Mouse (Mus musculus) megakaryocyte progenitor cell, adult 5-6 weeks (primary cell): Measurements from ENCODE around the gene Emilin2. TPM values are rescaled to one million over a fixed set of nuclear protein-coding genes. Genes with fewer than 3 reads are reported as not detected.

Source experiments
- ATAC-seq: replicated peaks from 2 replicates; pipeline ENCODE4 v1.8.0; 2016; ENCODE audit warnings: mild to moderate bottlenecking, moderate TSS enrichment, inconsistent platforms; ENCODE audit not compliant: poor library complexity
- total RNA-seq, 2 experiments: library from RNA; stranded (forward) in 1 of 2; stranded (reverse) in 1 of 2; fragments of 157-497, 149-512 nt in 1 of 2; fragments of 200-1000 nt in 1 of 2; gene quantifications; 2 replicates each; pipeline versions ENCODE4 v1.2.3 to v1.2.4; 2015 to 2017

Emilin2 gene
- total RNA-seq, 2 experiments from 2014 or later: 16.3 to 20.0 TPM

DNA sequence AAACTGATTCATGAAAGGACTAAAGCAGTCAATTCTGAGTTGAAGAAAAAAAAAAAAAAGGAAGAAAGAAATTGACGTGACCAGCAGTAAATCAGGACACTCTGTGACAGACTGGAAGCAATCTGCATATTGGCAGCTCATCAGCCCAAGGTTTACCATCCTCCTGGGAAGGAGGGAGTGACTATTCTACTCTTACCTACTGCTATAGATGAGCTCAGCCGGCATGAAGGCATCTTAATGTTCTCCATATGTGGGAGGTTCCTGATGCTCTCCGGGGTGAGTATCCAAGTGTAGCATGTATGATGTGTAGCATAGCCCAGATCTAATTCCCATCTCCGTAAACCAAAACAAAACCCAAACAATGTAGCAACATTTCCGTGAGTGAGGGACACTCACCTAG is 10.4 kb downstream of the Emilin2 start:
- ATAC-seq: no peak

DNA sequence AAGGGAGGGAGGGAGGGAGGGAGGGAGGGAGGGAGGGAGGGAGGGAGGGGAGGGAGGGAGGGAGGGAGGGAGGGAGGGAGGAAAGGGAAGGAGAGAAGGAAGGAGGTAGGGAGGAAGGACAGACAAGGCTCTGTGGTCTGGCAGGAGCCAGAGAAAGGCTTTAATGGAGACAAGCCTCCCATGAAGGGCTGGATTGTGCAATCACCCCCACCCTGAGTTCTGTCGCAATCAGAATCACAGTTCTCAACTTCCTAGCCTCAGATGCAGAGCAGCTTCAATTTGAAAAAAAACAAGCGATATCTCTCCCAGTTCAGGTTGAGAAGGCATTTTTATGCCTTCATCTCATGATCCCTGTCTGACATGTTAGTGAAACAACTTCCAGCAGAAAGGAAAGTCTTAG is 11.4 kb downstream of the Emilin2 start:
- peak; percentile 85 for ATAC-seq

DNA sequence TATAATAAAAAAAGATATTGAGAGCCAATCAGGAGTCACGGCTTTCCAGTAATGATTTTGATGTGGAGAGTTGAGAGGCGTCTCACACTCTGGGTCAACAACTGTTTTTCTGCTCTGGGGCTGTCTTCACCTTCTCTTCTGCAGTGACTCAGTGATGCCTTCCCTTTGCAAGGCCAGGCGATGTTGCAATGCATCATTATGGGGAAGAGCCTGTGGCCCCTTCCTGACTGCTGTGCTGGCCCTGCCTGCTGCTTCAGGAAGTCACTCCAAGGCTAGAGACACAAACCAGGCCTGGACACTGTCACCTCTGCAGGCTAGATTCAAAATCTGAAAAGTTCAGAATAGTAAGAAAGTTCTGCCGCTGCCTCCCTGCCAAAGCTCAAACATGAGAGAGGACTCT is 11.9 kb downstream of the Emilin2 start:
- ATAC-seq: peak; percentile 93

DNA sequence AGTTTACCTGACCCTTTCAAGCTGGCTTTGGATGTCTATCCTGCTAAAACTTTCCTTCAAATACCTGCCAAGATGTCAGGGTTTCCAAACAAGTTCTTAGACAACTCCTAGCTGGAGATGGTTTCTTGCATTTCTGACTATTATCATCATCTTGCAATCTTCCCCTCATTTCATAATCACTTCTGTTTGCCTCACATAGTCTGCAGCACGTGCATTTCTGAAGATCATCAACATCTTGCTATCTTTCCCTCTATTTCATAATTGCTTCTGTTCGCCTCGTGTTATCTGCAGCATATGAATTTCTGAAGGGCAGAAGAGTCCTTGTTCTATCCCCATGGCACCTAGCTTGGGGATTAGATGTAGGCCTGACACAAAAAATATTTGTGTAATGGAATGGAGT is 17.2 kb downstream of the Emilin2 start:
- ATAC-seq: peak; percentile 42

DNA sequence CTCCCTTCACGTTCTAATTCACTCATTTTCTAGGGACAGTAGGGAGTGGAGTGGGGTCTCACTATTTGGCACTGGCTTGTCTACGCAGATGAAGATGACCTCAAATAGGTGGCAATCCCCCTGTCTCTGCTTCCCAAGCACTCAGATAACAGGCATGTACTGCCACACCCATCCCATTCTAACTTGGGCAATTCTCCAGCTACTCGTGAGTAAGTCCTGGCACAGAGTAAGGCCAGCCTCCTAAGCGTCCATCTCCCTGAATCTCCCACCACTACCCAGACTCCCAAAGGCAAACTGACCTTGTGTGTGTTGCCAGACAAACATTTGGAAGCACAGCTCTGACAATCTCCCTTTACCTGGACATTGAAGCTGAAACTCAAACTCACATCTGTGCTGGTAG is 18.9 kb downstream of the Emilin2 start:
- no peak for ATAC-seq

DNA sequence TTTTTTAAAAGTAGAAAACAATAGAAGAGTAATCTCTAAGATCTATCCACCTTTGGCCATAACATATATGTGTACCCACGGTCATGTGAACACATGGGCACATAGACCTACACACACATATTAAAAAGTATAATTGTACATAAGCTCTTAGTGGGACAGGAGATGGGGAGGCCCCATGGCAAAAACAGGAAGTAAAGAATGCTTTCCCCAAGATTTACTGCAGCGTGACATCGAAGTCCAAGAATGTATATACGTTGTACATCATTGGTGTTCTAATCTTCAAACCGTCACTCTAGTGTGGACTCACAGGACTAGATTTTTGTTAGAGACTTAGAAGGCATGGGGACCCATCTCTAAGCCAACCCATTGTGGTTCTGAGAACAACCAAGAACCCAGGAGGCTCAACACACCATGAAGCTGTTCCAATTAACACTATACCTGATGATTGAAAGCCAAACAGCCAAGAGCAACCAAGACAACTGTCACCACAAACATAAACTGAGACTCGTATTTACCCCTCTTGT is 19.8 kb downstream of the Emilin2 start:
- no peak for ATAC-seq

DNA sequence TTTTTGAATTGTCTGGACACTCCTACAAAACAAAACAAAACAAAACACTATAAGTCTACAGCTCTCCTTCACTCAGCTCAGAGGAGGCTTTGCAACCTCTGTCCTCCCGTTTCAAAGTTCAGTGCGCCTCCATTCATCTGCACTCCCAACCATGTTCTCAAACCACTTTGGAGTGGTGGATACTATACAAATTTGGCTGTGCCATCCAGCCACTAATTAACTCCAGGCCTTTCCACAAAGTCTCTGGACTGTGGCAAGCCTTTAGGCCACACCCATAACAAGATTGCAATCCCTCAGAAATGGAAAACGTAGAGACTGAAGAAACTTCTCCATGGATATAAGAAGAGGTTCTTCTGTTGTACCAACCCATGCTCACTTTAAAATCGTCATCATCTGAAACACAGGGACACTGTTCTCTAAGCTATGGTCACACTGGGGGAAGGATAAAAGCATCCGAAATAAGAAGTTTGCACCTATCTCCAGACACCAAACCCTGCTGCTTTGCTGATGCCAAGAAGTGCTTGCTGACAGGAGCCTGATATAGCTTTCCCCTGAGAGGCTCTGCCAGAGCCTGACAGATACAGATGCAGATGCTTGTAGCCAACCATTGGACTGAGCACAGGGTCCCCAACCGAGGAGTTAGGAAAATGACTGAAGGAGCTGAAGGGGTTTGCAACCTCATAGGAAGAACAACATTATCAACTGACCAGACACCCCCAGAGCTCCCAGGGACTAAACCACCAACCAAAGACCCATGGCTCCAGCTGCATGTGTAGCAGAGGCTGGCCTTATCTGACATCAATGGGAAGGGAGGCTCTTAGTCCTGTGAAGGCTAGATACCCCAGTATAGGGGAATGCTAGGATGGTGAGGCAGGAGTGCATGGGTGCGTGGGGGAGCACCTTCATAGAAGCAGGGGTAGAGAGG is 21.0 kb downstream of the Emilin2 start:
- peak; percentile 34 for ATAC-seq

DNA sequence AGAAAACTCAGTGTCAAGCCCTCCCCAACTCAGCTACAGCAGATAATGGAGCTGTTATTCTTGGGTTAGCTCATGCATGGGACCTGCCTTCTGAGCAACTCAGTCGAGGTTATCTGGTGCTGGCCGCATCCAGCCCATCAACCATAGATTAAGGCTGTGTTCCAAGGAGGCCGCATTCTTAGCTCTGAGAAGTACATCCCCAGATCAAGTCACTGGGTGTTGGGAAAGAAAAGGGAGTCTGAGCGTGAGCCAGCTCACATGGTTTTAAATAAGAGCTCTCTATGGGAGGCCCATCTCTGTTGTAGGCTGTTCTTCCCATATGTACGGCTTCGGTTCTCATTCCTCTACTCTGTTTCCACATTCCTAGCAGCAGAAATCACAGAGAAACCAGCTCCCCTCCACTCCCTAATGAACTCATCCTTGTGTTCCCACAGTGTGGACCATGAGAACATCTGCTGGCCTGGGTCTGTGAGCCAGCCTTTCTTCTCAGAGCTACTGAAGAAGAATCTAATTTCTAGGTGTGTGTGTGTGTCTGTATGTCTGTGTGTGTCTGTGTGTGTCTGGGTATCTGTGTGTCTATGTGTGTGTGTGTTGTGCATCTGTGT is 22.1 kb downstream of the Emilin2 start:
- ATAC-seq: peak; percentile 14

DNA sequence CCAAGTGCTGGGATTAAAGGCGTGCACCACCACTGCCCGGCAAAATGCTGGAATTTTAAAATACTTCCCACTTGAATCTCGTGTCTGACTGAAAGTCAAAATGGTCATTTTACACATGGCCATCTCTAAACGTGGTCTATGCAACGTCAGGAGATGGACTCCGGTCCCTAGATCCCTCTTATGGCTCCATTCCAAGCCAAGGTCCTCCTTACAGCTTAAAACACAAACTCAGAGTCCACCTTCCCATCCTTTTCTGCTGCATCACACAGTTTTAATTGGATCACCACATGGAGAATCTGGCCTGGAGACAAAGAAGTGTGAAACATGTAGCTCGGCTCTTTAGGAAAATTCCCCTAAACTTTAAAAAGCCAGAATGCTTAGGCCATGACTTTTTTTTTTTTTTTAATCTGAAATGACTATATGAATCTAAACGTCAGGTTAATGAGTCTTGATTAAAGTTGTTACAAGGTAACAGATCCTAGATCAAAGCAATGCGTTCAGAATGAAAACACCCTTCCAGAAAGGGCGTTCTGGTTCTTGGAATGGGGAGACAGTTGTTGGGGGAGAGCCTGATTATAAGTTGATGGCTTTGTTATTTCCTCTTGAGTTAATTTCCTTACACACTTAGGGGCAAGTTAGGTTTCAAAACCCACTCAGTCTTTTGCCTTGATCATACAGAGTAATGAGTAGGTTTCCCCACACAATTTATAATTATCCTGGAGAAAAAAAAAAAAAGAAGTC is 22.8 kb downstream of the Emilin2 start:
- no peak for ATAC-seq

DNA sequence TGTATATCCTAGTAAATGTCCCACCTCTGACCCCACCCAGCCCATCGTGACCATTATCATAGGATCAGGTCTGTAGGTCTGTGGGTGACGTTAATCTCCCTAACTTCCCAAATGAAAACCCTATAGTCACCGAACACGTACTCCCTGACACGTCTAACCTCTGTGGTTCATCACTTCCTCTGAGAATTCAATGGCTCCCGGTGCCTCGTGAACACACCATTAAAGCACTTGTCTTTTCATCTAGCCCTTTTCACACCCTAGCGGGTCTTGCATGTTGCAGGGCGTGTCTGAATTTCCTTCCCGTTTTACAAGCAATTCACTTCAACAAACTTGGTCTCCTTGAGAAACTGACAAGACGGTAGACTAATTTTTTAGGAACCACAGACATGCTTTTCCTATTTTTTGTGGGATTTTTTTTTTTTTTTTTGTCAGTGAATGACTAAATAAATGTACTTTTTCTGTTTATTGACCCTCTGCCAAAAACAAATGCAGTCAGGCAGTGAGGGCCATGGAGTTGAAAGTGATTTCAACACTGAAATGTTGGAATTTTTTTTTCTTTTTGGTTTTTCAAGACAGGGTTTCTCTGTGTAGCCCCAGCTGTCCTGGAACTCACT is 23.5 kb downstream of the Emilin2 start:
- peak; percentile 53 for ATAC-seq

DNA sequence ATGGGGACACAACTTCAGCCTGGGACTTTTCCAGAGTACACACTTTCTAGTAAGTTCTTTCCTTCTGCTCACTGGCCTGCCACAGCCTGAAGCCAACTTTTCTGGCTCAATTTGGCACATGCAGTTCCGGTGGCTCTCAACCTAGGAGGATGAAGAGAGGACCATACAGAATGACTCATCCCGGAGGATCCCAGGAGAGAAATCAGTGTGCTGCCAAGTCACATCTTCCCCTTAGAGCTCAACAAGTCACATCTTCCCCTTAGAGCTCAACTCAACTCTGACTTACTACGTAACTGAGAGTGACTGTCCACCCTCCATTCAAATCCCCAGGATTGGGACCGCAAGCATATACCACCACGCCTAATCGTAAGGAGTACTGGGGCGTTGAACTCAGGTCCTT is 24.2 kb downstream of the Emilin2 start:
- ATAC-seq: no peak

DNA sequence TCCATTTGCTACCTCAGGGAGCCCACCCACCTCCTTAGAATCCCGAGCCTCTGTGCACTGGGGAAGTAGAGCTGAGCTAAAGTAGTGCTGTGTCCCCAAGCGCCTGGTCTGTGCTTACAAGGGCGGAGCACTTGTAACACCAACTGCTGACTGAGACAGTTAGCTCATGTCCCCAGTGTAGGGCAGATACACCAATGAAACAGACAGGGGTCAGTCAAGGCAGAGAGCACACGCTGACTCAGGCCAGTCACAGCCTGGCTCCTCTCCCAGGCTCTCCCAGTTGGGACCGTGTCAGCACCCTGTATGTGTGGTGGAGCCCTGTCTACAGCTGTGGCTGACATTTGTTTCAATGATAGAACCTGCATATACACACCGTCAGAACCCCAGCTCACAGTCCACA is 25.8 kb downstream of the Emilin2 start:
- peak; percentile 38 for ATAC-seq

DNA sequence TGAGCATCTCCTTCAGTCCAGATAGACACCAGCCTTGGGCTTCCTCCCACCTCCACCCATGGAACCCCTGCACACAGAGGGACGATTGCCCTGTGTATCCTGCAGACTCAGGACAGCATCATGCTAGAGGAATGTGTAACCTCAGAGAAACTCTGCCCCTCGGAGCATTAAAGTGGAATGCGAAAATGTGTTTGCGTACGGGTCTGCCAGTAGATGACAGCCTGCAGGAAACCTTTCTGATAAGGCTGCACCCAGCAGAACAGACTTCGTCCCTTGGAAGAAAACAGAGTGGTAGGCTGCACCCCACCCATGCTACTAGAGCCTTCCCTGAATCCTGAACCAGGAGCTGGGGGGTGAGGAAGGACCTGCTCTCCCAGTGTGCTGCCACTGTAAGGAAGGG is 26.9 kb downstream of the Emilin2 start:
- peak; percentile 18 for ATAC-seq

DNA sequence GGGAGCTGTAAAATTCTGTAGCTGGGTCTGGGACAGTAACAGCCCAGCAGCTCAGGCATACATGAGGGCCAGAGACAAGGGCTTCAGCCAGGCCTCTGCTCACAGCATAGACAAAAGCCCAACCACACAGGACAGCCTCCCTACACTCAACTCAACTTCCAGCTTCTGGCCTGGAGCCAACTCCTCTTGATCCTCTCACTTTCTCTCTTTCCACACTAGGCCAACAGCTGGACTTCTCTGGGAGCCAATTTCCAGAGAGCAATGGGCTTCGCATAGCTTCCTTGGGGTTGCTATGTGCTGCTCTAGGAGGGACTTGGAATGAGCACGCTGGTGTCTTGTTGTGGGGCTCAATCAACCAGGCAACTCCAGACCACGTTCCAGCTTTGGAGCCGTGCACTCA is 28.5 kb downstream of the Emilin2 start:
- ATAC-seq: no peak

DNA sequence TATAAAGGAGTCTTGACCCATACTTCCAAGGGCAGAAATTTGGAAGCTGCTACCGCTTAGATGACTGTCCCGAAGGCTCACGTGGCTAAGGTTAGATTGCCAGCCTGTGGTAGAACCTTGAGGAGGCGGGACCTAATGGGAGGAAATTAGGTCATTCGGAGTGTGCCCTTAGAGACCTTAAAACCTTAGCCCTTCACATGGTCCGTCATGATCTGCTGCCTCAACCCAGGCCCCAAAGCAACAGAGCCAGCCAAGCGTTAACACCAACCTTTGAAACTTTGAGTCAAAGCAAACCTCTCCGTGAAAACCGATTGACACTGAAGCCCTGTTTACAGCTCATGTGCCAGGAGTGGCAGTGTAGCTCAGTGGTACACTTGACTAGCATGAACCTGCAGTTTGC is 29.1 kb downstream of the Emilin2 start:
- ATAC-seq: no peak

DNA sequence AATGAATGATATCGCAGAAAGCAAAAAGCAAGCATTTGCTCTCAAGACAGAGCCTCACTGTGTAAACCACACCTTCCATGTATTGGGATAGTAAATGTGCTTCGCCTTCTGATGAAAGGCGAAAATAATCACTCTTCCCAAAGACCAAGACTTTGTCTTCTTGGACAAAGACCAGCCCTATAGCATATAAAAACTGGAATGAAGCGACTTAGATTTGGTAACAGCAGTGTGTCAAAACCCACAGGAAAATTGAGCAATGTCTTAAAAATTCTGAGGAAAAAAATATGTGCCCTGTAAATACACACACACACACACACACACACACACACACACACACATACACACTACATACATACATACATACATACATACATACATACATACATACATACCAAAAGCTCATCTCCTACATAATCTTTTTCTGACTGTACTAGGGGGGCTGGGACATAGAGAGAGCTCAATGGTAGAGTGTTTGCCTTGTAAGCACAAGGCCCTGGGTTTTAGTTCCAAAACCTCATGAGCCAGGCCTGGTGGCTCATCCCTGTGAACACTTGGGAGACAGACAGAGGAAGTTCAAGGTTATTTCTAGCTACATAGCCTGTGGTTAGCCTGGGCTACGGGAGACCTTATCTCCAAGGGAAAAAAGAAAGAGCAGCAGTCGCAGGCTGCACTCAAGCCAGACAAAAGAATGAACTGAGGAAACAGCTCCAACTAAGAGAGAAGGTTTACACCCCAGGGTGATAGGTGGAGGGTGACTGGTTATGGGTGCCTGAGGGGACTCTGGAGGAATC is 33.9 kb downstream of the Emilin2 start:
- ATAC-seq: peak; percentile 37

DNA sequence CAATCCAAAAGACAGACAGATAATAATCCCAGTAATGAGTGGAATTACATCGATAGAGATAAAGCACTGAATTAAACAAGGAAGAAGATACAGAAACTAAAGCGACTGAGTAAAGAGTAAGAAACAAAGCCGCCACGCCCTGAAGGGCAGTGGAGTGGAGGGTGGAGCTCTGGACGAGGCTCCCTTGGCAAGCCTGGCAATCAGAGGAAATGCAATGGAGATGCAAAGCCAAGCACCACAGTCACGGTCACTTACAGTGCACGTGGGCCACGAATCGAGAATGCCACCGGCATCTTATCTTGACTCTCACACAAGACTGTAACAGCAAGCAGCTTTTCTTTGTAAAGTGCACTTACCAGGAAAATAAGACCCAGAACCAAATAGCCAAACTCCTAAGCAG is 35.0 kb downstream of the Emilin2 start:
- ATAC-seq: peak; percentile 78

DNA sequence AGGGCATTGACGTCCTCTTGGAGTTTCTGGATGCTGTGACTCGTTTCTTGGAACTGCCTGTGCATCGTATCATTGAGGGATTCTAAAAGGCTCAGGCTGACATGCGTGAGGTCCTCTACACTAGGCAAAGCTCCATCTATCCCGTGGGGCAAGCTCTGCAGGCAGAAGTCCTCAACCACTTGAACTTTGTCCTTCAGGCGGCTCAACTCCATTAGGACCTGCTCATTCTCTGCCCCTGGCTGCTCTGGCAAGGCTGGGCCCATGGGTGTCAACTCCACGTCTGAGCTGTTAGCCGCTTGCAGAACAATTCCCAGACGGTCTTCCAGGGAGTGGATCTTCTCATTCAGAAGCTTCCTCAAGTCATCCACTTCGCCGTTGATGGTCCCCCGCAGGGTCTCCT is 37.9 kb downstream of the Emilin2 start:
- no peak for ATAC-seq

DNA sequence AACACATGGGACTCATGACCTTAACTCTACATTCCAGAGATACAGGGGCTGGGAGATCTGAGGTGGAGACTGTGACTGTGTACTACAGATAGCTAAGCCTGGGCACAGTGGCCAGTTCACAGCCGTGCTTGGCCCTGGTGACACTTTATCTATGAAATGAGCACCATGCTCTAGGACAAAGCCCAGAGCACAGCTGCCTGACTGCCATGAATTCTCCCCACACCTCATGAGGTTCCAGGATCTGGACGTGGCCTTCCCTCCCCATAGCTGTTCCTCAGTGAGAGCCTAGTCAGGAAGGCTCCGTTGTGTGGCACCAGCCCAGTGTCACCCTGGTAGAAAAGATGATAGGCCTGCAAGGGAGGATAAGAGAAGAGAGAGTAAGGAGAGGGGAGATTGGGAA is 43.2 kb downstream of the Emilin2 start:
- peak; percentile 45 for ATAC-seq

DNA sequence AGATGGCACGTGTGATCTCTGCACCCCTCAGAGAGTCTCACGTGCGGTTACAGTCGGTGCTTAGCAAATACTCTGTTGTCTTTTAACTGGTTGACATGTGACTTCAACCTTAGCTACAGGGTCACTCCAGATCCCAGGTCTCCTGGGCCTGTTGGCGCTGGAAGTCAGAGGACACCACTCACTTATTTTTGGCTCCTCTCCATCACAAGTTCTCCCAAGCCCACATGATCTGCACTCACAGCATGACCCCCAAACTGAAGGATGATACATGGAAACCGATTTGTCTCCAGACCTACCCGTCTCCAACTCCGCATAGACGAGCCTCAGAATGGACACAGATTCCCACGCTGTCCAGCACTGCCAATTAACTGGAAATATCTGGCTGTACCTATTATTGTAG is 43.6 kb downstream of the Emilin2 start:
- no peak for ATAC-seq
